Mouse (Mus musculus) heart, embryonic 14.5 days (tissue): Measurements from ENCODE around the gene Rpl36. TPM values are rescaled to one million over a fixed set of nuclear protein-coding genes. Genes with fewer than 3 reads are reported as not detected.
"Not testable (repeated sequence)": the region's sequence is repeated elsewhere in the genome, so short reads cannot be mapped to it uniquely, and the experiment has no call there.

Experiments
- ATAC-seq: fragments of 200-750 bp; cut with Nextera tagmentation; 2 replicates; pipeline ENCODE4 v1.8.0; 2017; ENCODE audit warnings: low read depth, moderate TSS enrichment; ENCODE audit not compliant: insufficient number of reproducible peaks, insufficient read depth, low FRiP score
- H3K27ac ChIP-seq, 2 experiments: fragments of 200-500 bp in 1 of 2; fragments of 300-500 bp in 1 of 2; sonication (generic) in 1 of 2; replicated peaks in 1 of 2; 2 replicates each; pipeline ENCODE4 v1.5.1; 2012 to 2014; ENCODE audit warnings: low read depth in 2 of 2, low read length in 2 of 2, control low read depth in 1 of 2, mild to moderate bottlenecking in 1 of 2, mixed read lengths in 1 of 2; ENCODE audit not compliant: control insufficient read depth in 1 of 2, insufficient read depth in 1 of 2
- H3K27me3 ChIP-seq: fragments of 300-500 bp; sonication (generic); 2 replicates; pipeline ENCODE4 v1.6.1; 2014; ENCODE audit warnings: mild to moderate bottlenecking, low read length, control low read depth; ENCODE audit not compliant: control insufficient read depth, insufficient read depth
- H3K36me3 ChIP-seq: fragments of 300-500 bp; sonication (generic); 2 replicates; pipeline ENCODE4 v1.6.1; 2014; ENCODE audit warnings: mild to moderate bottlenecking, control low read depth, low read length, mixed read lengths; ENCODE audit not compliant: control insufficient read depth, insufficient read depth
- H3K4me1 ChIP-seq, 2 experiments: fragments of 200-500 bp in 1 of 2; fragments of 300-500 bp in 1 of 2; sonication (generic) in 1 of 2; 2 replicates each; pipeline ENCODE4 v1.6.1; 2012 to 2014; ENCODE audit warnings: low read length in 2 of 2, control low read depth in 1 of 2, mixed read lengths in 1 of 2; ENCODE audit not compliant: control insufficient read depth in 2 of 2, insufficient read depth in 2 of 2
- H3K4me2 ChIP-seq: fragments of 300-500 bp; sonication (generic); 2 replicates; pipeline ENCODE4 v1.6.1; 2014; ENCODE audit warnings: mild to moderate bottlenecking, low read length
- H3K4me3 ChIP-seq, 2 experiments: fragments of 200-500 bp in 1 of 2; fragments of 300-500 bp in 1 of 2; sonication (generic) in 1 of 2; 2 replicates each; pipeline ENCODE4 v1.5.1; 2012 to 2014; ENCODE audit warnings: low read length in 2 of 2, mild to moderate bottlenecking in 2 of 2, control low read depth in 1 of 2, low read depth in 1 of 2, moderate library complexity in 1 of 2; ENCODE audit not compliant: control insufficient read depth in 1 of 2, insufficient read depth in 1 of 2
- H3K9ac ChIP-seq: fragments of 300-500 bp; sonication (generic); 2 replicates; pipeline ENCODE4 v1.6.1; 2014; ENCODE audit warnings: mild to moderate bottlenecking, low read length
- H3K9me3 ChIP-seq: fragments of 300-500 bp; sonication (generic); 2 replicates; pipeline ENCODE4 v1.6.1; 2016; ENCODE audit warnings: low read length, control low read depth; ENCODE audit not compliant: control insufficient read depth
- WGBS: fragments of 180-500 bp; shearing (Covaris S2); extraction: QIAGEN DNeasy Blood & Tissue Kit; methylation state at CpG from one replicate; pipeline ENCODE4 v1.1.7; 2014; 5-methylcytosine and 5-hydroxymethylcytosine counted together
- polyA plus RNA-seq: library from polyadenylated mRNA; unstranded; fragments of >200 nt; fragmentation: Nextera tagmentation; extraction: Ambion mirVana; gene quantifications from 2 replicates; pipeline ENCODE4 v1.2.1, GENCODE M21; 2014

Gene Rpl36
- polyA plus RNA-seq, 1 experiment from 2014 or later, result 1,751 TPM

DNA sequence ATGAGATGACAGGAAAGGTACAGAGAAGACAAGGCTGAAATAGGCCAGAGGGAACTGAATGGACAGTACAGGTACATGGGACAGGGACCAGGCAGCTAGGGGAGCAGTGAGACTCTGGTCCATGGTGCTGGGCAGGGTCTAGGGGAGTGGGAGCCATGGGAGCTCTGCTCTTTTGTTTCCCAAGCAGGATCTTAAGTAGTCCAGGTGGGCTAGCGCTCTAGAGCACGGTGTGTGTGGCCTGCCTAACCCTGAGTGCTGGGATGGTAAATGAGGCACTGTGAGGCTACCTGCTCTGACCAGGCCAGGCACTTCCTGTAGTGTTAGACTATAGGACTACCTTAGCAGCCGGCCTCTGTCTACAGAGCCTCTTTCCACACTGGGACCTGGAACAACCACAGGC lies 3.5 kb downstream of the Rpl36 start:
- no peak overlapping the region for H3K27ac ChIP-seq
- no peaks in the 10 kb centered on the region for H3K27me3 ChIP-seq
- no peak overlapping the region for H3K4me2 ChIP-seq
- 77% methylated on average over 3 of the region's 3 CpGs for WGBS
- no peaks in the 10 kb centered on the region for H3K9me3 ChIP-seq
- peaks cover 75% of the 10 kb centered on the region for H3K36me3 ChIP-seq
- no peak for ATAC-seq
- peaks cover 3 to 13% of the 10 kb centered on the region in 2 experiments; a peak in 3 of 4 replicates for H3K4me1 ChIP-seq
- H3K9ac ChIP-seq, result no peak overlapping the region
- H3K4me3 ChIP-seq, result no peak overlapping the region

DNA sequence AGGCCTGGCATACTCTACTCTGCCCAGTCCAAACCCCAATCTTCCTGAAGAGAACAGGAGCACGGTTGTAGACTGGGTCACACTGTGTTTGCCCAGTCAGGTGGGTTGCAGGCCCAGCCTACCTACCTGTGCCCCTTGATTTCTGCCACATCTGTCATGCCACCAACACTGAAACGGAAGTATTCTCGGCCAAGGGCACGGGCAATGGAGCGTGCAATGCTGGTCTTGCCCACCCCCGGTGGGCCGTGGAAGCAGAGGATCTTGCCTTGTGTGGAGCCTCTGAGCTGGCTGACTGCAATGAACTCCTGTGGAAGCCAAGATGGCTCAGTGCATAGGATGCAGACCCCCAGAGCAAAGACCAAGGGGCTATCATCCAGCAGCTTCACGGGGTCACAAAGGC lies 4.4 kb downstream of the Rpl36 start:
- Histone ChIP-seq H3K9me3 (no peaks in the 10 kb centered on the region), H3K36me3 (peaks cover 84% of the 10 kb centered on the region), H3K4me1 (peaks cover 3 to 13% of the 10 kb centered on the region in 2 experiments; a peak in 3 of 4 replicates), H3K4me2 (no peak overlapping the region), H3K27ac (no peak overlapping the region), H3K27me3 (no peaks in the 10 kb centered on the region), H3K9ac (no peak overlapping the region), H3K4me3 (no peak overlapping the region)
- ATAC-seq, result no peak
- WGBS, result 85% methylated on average over 8 of the region's 8 CpGs

DNA sequence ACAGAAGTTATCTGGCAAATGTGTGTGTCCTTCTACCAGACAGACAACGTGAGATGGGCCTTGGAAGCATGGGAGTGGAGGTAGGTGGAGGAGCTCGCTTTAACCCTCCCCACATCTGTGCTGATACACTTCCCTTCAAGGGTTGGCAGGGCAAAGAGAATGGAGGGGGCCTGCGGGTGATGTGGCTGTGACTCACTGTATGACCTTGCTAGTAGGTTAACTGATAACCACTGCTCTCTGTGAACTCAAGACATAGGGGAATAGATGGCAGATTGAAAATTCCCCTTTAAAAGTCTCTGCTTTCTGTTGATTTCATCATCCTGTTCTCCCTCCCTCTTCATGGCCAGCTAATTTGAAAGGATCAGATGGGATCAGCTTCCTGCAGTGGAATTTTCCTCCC lies 12.3 kb downstream of the Rpl36 start:
- H3K27me3 ChIP-seq, result no peaks in the 10 kb centered on the region
- peak overlapping the region; percentile 95; the same call in 1 of the 2 replicates for H3K9ac ChIP-seq
- no peak overlapping the region for H3K27ac ChIP-seq
- 35% methylated on average over 3 of the region's 3 CpGs for WGBS
- H3K4me1 ChIP-seq, result peaks cover 10 to 20% of the 10 kb centered on the region in 2 experiments
- H3K36me3 ChIP-seq, result peaks cover 34% of the 10 kb centered on the region
- peak overlapping the region; percentile 96 for H3K4me2 ChIP-seq
- H3K4me3 ChIP-seq, result peak overlapping the region in 1 of 2 experiments; percentile 94; a peak in 2 of 4 replicates
- no peak for ATAC-seq
- no peaks in the 10 kb centered on the region for H3K9me3 ChIP-seq

DNA sequence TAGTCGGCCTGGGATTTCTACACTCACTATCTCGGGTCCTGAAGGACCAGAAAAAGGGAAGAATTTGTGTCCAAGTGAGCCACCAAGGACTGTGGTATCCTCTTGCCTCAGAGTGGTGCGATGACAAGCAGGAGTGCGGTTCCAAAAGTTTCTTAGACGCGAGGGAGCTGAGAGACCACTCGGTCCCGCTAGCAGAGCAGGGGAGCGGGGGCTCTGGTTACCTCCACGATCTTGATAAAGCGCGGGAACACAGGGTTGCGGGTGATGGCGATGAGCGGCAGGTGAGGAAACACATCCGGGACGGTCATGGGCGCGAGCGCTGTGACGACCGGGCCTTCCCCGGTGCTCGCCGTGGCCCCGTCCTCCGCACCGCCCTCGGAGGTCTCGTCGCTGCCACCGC lies 13.0 kb downstream of the Rpl36 start:
- ATAC-seq, result peak; percentile 7; the same call in 1 of the 2 replicates
- WGBS, result under 1% methylated on average over 31 of the region's 32 CpGs
- H3K36me3 ChIP-seq, result peaks cover 27% of the 10 kb centered on the region
- peak overlapping the region; percentile 96 for H3K4me2 ChIP-seq
- no peaks in the 10 kb centered on the region for H3K9me3 ChIP-seq
- no peaks in the 10 kb centered on the region for H3K27me3 ChIP-seq
- H3K4me3 ChIP-seq, result peak overlapping the region; percentile 82 to 94
- peak overlapping the region; percentile 95 for H3K9ac ChIP-seq
- peak overlapping the region in 1 of 2 experiments; percentile 67; a peak in 3 of 4 replicates for H3K27ac ChIP-seq
- H3K4me1 ChIP-seq, result peaks cover 10 to 20% of the 10 kb centered on the region in 2 experiments

DNA sequence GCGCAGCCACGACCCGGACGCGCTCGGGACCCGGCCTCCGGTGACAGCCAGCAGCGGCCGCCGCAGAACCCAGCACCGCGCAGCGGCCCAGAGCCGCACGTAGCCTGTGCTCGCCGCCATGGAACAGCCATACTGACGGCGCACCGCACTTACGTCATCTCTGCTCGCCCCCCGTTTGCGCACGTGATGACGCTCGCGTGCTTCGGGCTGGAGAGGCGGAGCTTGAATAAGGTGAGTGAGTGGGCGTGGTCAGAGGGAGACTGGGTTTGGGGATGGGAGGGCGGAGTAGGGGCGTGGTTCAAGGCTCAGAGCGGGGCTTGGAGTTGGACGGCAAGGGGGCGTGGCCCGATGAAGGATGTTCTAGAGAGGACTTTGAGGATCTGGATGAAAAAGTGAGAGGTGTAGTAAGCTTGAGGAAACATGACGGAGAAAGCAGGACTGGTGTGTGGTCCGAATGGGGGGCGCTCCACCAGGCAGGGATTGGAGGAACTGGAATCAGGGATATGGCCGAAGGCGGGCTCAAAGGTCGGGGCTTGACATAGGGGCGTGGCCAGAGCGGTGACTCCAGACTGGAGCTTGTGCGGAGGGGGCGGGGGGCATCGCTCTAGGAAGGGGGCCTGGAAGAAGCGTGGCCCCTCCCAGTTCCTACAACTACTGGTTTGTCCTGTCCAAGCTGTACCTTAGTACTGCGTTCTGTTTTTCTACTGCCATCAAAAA lies 13.7 kb downstream of the Rpl36 start, which contains the start of gene Lonp1:
TSS of gene Lonp1 (minus strand) at position 134 of the 717 bp plus-strand sequence.
- peak within 1 kb of the TSS; percentile 95 for H3K9ac ChIP-seq
- H3K4me2 ChIP-seq, result peak within 1 kb of the TSS; percentile 96
- H3K4me3 ChIP-seq, result peak within 1 kb of the TSS; percentile 82 to 94
- ATAC-seq, result peak; percentile 93
- peaks cover 10 to 20% of the 10 kb centered on the region in 2 experiments for H3K4me1 ChIP-seq
- WGBS, result under 1% methylated on average over 51 of the region's 51 CpGs
- H3K27me3 ChIP-seq, result no peaks in the 10 kb centered on the region
- peaks cover 22% of the 10 kb centered on the region for H3K36me3 ChIP-seq
- no peaks in the 10 kb centered on the region for H3K9me3 ChIP-seq
- H3K27ac ChIP-seq, result peak within 1 kb of the TSS; percentile 6 to 67

DNA sequence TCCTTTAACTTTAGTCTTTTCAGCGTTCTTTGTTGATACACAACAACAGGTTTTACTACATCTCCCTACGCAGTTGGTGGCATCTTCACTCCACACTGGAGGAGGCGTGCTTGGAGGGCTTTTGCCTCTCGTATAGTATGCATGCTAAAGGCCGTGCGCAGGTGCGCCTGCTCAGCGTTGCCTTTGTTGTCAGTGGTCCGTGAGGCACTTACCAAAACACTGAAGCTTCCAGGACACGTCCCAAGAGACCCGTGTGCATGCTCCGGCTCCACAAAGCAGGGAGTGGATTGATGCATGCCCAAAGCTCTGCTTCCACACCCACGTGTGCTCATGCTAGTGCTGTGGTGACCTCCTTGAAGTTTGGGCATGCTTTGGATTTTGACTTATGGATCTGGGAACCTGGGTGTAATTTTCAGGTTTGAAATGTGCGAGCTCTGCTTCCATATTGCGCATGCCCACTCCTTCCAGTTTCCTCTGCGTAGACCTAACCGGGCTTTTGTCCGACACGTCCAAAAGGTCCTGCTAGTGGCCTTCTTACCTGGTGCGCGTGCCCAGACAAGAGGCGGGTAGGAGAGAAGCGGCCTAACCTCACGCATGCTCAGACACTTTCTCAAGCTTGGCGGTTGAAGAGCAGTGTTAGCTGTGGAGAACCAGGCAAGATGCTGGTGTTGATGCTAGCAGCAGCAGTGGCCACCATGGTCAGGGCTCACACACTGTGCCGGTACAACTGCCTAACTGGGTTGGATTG lies 14.5 kb downstream of the Rpl36 start, which contains the start of gene Catsperd:
TSS of gene Catsperd (plus strand) at position 614 of the 748 bp plus-strand sequence.
- peaks cover 14% of the 10 kb centered on the region for H3K36me3 ChIP-seq
- peaks cover 10 to 20% of the 10 kb centered on the region in 2 experiments for H3K4me1 ChIP-seq
- H3K9me3 ChIP-seq, result no peaks in the 10 kb centered on the region
- ATAC-seq, result no peak
- H3K4me2 ChIP-seq, result peak within 1 kb of the TSS; percentile 96
- WGBS, result 11% methylated on average over 26 of the region's 26 CpGs
- no peaks in the 10 kb centered on the region for H3K27me3 ChIP-seq
- H3K27ac ChIP-seq, result peak within 1 kb of the TSS; percentile 6 to 46; a peak in 2 of 4 replicates
- peak within 1 kb of the TSS; percentile 82 to 94 for H3K4me3 ChIP-seq
- H3K9ac ChIP-seq, result peak within 1 kb of the TSS; percentile 59

DNA sequence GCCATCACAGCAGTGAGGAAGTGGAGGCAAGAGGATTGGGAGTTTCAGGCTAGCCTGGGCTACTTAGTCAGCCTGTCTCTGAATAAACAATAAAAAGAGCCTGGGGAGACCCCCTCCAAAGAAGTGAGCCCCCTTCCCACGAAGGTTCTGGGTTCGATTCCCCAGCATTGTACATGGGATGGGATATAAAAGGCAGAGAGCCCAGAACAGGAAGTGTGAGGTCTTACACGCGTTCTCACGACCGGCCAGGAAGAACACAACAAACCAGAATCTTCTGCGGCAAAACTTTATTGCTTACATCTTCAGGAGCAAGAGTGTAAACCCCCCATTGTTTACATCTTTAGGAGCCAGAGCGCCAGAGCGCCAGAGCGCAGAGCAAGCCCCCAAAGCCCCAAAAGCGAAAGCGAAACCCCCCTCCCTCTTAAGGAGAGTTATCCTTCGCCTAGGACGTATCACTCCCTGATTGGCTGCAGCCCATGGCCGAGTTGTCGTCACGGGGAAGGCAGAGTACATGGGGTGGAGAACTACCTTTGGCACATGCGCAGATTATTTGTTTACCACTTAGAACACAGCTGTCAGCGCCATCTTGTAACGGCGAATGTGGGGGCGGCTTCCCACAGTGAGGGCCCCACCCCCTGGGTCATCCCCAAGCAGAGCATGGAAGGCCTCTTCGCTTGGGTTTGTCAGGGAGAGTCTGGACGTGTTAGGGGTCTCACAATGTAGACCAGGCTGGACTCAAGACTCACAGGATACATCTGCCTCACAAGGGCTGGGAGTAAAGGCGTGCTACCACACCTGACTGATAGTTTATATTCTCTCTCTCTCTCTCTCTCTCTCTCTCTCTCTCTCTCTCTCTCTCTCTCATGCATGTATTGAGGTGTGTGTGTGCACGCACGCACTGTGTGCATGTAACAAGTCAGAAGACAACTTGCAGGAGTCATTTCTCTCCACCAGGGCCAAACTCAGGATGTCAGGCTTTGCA lies 16.9 kb downstream of the Rpl36 start:
- not testable (repeated sequence) for H3K4me2 ChIP-seq, ATAC-seq, H3K4me3 ChIP-seq, H3K27ac ChIP-seq, H3K9me3 ChIP-seq, H3K36me3 ChIP-seq, H3K9ac ChIP-seq, H3K27me3 ChIP-seq
- peaks cover 10 to 19% of the 10 kb centered on the region in 2 experiments for H3K4me1 ChIP-seq
- WGBS, result 80% methylated on average over 27 of the region's 27 CpGs
